Mouse (Mus musculus): ENCODE results near the gene Ostn. TPM values are rescaled to one million over a fixed set of nuclear protein-coding genes. Genes with fewer than 3 reads are reported as not detected.
"Not testable (repeated sequence)": the region's sequence is repeated elsewhere in the genome, so short reads cannot be mapped to it uniquely, and the experiment has no call there.

Ostn gene
- total RNA-seq (2014; rRNA removed) (not detected in 2 replicates), polyA plus RNA-seq (2015; fragmentation: Nextera tagmentation; extraction: Ambion mirVana) (not detected in 2 replicates)

- WGBS: 67% methylated on average over 4 of the region's 4 CpGs
- H3K4me1 ChIP-seq (ENCODE audit: insufficient read depth, low read length); H3K4me2 ChIP-seq (ENCODE audit: low read depth, low read length, poor library complexity, severe bottlenecking); H3K4me3 ChIP-seq (ENCODE audit: low read depth, low read length); H3K9ac ChIP-seq (replicated peaks; ENCODE audit: low read length, poor library complexity, severe bottlenecking); H3K27me3 ChIP-seq (ENCODE audit: insufficient read depth, low read length); ATAC-seq (ENCODE audit: low FRiP score); H3K36me3 ChIP-seq (ENCODE audit: insufficient read depth, low read length); DNase-seq (ENCODE audit: low spot score); H3K27ac ChIP-seq (ENCODE audit: low read depth, low read length); H3K9me3 ChIP-seq (ENCODE audit: low read length): not testable (repeated sequence)
Observed at GRCm38 (mm10) chr16:27307189-27307588, at the start of gene Ostn. Gene Ostn, plus strand, starts transcription at chr16:27307489.

GRCm38 (mm10) chr16:27268748-27269147 is 38.5 kb upstream of the Ostn start:
- 85% methylated on average over 4 of the region's 4 CpGs for WGBS
- Histone ChIP-seq H3K9ac (replicated peaks; ENCODE audit: low read length, poor library complexity, severe bottlenecking) (no peak overlapping the region), H3K9me3 (ENCODE audit: low read length) (no peaks in the 10 kb centered on the region), H3K4me1 (ENCODE audit: insufficient read depth, low read length) (no peaks in the 10 kb centered on the region), H3K27me3 (ENCODE audit: insufficient read depth, low read length) (no peaks in the 10 kb centered on the region), H3K4me3 (ENCODE audit: low read depth, low read length) (no peak overlapping the region), H3K27ac (ENCODE audit: low read depth, low read length) (no peak overlapping the region), H3K4me2 (ENCODE audit: low read depth, low read length, poor library complexity, severe bottlenecking) (no peak overlapping the region), H3K36me3 (ENCODE audit: insufficient read depth, low read length) (no peaks in the 10 kb centered on the region)
- TF ChIP-seq CTCF (IDR thresholded peaks at IDR 0.05): no peak
- no peak for ATAC-seq (ENCODE audit: low FRiP score)
- no peak for DNase-seq (ENCODE audit: low spot score)

GRCm38 (mm10) chr16:27287410-27287809 is 19.9 kb upstream of the Ostn start:
- Histone ChIP-seq H3K4me2 (ENCODE audit: low read depth, low read length, poor library complexity, severe bottlenecking) (no peak overlapping the region), H3K9me3 (ENCODE audit: low read length) (no peaks in the 10 kb centered on the region), H3K27ac (ENCODE audit: low read depth, low read length) (no peak overlapping the region), H3K4me3 (ENCODE audit: low read depth, low read length) (no peak overlapping the region), H3K36me3 (ENCODE audit: insufficient read depth, low read length) (no peaks in the 10 kb centered on the region), H3K9ac (replicated peaks; ENCODE audit: low read length, poor library complexity, severe bottlenecking) (no peak overlapping the region), H3K27me3 (ENCODE audit: insufficient read depth, low read length) (no peaks in the 10 kb centered on the region), H3K4me1 (ENCODE audit: insufficient read depth, low read length) (no peaks in the 10 kb centered on the region)
- DNase-seq (ENCODE audit: low spot score) (no peak), ATAC-seq (ENCODE audit: low FRiP score) (no peak)
- no peak for TF ChIP-seq CTCF (IDR thresholded peaks at IDR 0.05)
- WGBS: 84% methylated on average over 3 of the region's 3 CpGs

GRCm38 (mm10) chr16:27296508-27296907 is 10.8 kb upstream of the Ostn start:
- H3K4me1 ChIP-seq (ENCODE audit: insufficient read depth, low read length): no peaks in the 10 kb centered on the region
- H3K4me3 ChIP-seq (ENCODE audit: low read depth, low read length): no peak overlapping the region
- no peak for TF ChIP-seq CTCF (IDR thresholded peaks at IDR 0.05)
- no peak overlapping the region for H3K27ac ChIP-seq (ENCODE audit: low read depth, low read length)
- no peaks in the 10 kb centered on the region for H3K27me3 ChIP-seq (ENCODE audit: insufficient read depth, low read length)
- WGBS: 96% methylated on average over 3 of the region's 3 CpGs
- H3K9me3 ChIP-seq (ENCODE audit: low read length): no peaks in the 10 kb centered on the region
- DNase-seq (ENCODE audit: low spot score) (no peak), ATAC-seq (ENCODE audit: low FRiP score) (no peak)
- no peak overlapping the region for H3K4me2 ChIP-seq (ENCODE audit: low read depth, low read length, poor library complexity, severe bottlenecking)
- no peak overlapping the region for H3K9ac ChIP-seq (replicated peaks; ENCODE audit: low read length, poor library complexity, severe bottlenecking)
- no peaks in the 10 kb centered on the region for H3K36me3 ChIP-seq (ENCODE audit: insufficient read depth, low read length)

- WGBS: 75% methylated on average over 2 of the region's 2 CpGs
Observed at GRCm38 (mm10) chr16:27296929-27297328, 10.4 kb upstream of the Ostn start.

GRCm38 (mm10) chr16:27319099-27319498 is 11.8 kb downstream of the Ostn start:
- ATAC-seq (ENCODE audit: low FRiP score): no peak
- 92% methylated on average over 1 of the region's 1 CpGs for WGBS

More at GRCm38 (mm10) chr16:27296929-27297328, 10.4 kb upstream of the Ostn start:
- Histone ChIP-seq H3K4me2 (ENCODE audit: low read depth, low read length, poor library complexity, severe bottlenecking) (no peak overlapping the region), H3K9me3 (ENCODE audit: low read length) (no peaks in the 10 kb centered on the region), H3K4me1 (ENCODE audit: insufficient read depth, low read length) (no peaks in the 10 kb centered on the region), H3K27me3 (ENCODE audit: insufficient read depth, low read length) (no peaks in the 10 kb centered on the region), H3K36me3 (ENCODE audit: insufficient read depth, low read length) (no peaks in the 10 kb centered on the region), H3K27ac (ENCODE audit: low read depth, low read length) (no peak overlapping the region), H3K9ac (replicated peaks; ENCODE audit: low read length, poor library complexity, severe bottlenecking) (no peak overlapping the region), H3K4me3 (ENCODE audit: low read depth, low read length) (no peak overlapping the region)
- no peak for ATAC-seq (ENCODE audit: low FRiP score)
- TF ChIP-seq CTCF (IDR thresholded peaks at IDR 0.05): no peak
- DNase-seq (ENCODE audit: low spot score): no peak

More at GRCm38 (mm10) chr16:27319099-27319498, 11.8 kb downstream of the Ostn start:
- DNase-seq (ENCODE audit: low spot score): no peak
- H3K4me3 ChIP-seq (ENCODE audit: low read depth, low read length): no peak overlapping the region
- no peaks in the 10 kb centered on the region for H3K9me3 ChIP-seq (ENCODE audit: low read length)
- H3K4me2 ChIP-seq (ENCODE audit: low read depth, low read length, poor library complexity, severe bottlenecking): no peak overlapping the region
- H3K4me1 ChIP-seq (ENCODE audit: insufficient read depth, low read length): no peaks in the 10 kb centered on the region
- no peak for TF ChIP-seq CTCF (IDR thresholded peaks at IDR 0.05)
- no peak overlapping the region for H3K27ac ChIP-seq (ENCODE audit: low read depth, low read length)
- H3K36me3 ChIP-seq (ENCODE audit: insufficient read depth, low read length): no peaks in the 10 kb centered on the region
- H3K9ac ChIP-seq (replicated peaks; ENCODE audit: low read length, poor library complexity, severe bottlenecking): no peak overlapping the region
- H3K27me3 ChIP-seq (ENCODE audit: insufficient read depth, low read length): no peaks in the 10 kb centered on the region
